Mouse (Mus musculus) kidney, adult 10 weeks (tissue): ENCODE results near the gene Htr2c. TPM values are rescaled to one million over a fixed set of nuclear protein-coding genes. Genes with fewer than 3 reads are reported as not detected.

Experiments
- polyA plus RNA-seq: library from polyadenylated mRNA; stranded (reverse); fragments of 350-450 nt; fragmentation: Illumina TruSeq; extraction: RNeasy Lipid Tissue Mini Kit (QIAGEN cat#74804); gene quantifications from one replicate; pipeline ENCODE4 v1.2.3, GENCODE M21; 2014; ENCODE audit warnings: low read depth, low replicate concordance

The Htr2c gene
- not detected for polyA plus RNA-seq

GRCm38 (mm10) chrX:146962258-146962913 lies at the start of gene Htr2c:
TSS of gene Htr2c (plus strand) at chrX:146962513.

